Mouse (Mus musculus): ENCODE results near the gene Rasa2.
"Not testable (repeated sequence)": the region's sequence is repeated elsewhere in the genome, so short reads cannot be mapped to it uniquely, and the experiment has no call there.

Gene Rasa2

GRCm38 (mm10) chr9:96631389-96632072, at the start of gene Rasa2:
Gene Rasa2, minus strand, starts transcription at chr9:96631617.
- in situ Hi-C loops (cut with MboI, MseI) = no loop called here

- in situ Hi-C loops (cut with MboI, MseI) = no loop called here
These were observed 47.2 kb upstream of the Rasa2 start for GRCm38 (mm10) chr9:96678611-96679010.

DNA sequence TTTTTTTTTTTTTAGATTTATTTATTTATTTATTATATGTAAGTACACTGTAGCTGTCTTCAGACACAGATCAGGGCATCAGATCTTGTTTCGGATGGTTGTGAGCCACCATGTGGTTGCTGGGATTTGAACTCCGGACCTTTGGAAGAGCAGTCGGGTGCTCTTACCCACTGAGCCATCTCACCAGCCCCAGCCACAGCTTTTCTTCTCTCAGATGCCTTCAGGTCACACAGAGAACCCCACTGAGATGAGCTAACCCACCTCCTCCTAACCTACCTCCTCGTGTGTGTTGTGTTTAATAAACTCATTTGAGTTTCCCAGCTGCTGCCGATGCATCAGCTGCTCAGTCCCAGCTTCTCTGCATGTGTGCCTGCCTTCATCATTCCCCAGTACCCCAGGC, 46.3 kb upstream of the Rasa2 start:
- in situ Hi-C loops (cut with MboI, MseI) = not testable (repeated sequence)

DNA sequence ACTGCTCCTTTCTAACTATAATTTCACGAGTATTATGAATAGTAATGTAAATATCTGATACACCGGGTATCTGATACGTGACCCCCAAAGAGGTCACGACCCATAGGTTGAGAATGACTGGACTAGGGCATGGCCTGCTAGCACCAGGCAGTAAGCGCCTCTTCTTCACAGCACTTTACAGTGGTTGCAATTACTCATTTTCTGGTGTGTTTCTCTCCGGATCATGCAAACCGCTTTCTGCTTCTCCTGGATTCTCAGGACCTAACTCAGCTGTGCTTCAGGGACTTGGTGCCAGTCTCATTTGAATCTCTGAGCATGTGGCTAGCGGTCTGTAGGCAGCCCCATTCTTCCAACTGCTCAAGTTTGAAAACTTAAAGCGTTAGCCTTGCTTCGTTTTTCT, 45.3 kb upstream of the Rasa2 start:
- in situ Hi-C loops (cut with MboI, MseI) = no loop called here

DNA sequence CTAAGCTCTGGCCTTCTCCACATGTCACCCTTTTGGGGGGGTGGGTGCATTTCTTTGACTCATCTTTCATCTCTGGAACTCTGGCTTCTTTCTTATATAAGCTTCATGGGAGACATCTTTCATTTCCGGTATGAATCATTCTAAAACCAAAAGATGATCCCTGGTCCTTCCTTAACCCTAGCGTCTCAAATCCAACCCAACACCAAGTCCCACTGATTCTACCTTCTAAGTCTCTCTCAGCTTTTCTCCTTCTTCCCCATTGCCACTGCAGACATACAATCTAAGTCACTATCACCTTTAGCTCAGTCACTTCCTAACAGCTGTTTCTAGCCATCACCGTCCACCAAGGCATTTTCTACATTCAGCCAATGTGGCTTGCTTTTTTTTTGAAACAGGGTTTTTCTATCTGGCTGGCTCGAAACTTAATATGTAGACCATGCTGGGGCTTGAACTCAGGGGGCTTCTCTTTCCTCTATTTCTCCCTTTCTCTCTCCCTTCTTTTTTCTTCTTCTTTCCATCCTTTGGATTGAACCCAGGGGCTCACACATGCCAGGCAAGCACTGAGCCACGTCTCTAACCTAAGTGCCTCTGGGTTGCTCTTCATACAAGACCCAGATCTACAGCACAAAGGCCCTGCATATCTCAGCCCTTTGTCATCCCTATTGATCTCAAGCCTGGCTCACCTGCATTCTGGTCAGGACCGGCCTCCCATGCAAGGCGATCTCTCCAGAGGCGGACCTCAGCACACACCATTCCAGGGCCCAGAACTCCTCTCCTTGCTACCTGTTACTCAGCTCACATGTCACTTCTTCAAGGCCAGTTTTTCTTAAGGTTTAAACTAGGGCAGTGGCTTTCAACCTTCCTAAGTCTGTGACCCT, 44.6 kb upstream of the Rasa2 start:
- in situ Hi-C loops (cut with MboI, MseI) = no loop called here

GRCm38 (mm10) chr9:96675071-96675762, 43.8 kb upstream of the Rasa2 start:
- in situ Hi-C loops (cut with MboI, MseI) = no loop called here

DNA sequence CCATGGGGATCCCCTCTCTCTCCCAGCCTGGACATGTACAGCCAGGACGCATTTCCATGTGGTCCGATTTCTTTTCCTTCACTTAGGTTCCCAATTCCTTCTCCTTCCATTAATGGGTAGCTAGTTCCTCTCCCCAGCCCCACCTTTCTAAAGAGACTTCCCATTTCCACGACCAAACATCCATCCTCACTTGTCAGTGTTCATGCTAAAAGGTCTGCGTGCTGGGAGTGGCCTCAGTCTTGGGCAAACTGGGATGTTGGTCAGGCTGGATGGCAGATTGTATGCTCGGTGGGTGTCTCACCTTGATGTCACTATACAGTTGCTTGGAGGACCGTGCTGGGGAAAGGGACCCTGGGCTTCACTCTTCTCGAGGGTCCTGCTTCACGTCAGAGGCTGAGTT, 42.9 kb upstream of the Rasa2 start:
- in situ Hi-C loops (cut with MboI, MseI) = loop anchor here (5.0 kb wide), 1 partner anchor 143 kb away; no protein-coding TSS in a partner anchor

- in situ Hi-C loops (cut with MboI, MseI) = loop anchor here (5.0 kb wide), 1 partner anchor 145 kb away; no protein-coding TSS in a partner anchor
These were observed 41.0 kb upstream of the Rasa2 start for GRCm38 (mm10) chr9:96672466-96672865.

- in situ Hi-C loops (cut with MboI, MseI) = loop anchor here (5.0 kb wide), 1 partner anchor 146 kb away; no protein-coding TSS in a partner anchor
These were observed 39.8 kb upstream of the Rasa2 start for GRCm38 (mm10) chr9:96671249-96671648.

DNA sequence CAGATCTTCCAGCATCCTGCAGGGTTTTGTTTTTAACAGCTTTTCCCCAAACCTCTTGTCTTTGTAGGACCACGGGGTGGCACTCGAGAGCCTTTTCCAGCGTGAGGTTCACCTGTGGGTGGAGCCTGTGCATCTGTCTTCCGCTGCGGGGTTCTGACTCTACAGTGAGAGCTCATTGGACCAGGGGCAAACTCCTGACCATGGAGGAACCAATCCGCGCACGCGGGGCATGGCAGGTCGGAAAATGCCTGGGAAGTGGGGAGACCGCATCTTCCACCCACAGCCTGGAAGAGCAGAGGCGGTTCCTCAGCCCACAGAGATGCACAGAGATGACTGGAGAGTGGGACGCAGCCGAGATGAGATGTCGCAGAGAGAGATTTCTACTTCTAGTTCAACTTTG, 38.5 kb upstream of the Rasa2 start:
- in situ Hi-C loops (cut with MboI, MseI) = loop anchor here (5.0 to 10.0 kb wide), 2 partner anchors 147 to 1505 kb away; no protein-coding TSS in a partner anchor

DNA sequence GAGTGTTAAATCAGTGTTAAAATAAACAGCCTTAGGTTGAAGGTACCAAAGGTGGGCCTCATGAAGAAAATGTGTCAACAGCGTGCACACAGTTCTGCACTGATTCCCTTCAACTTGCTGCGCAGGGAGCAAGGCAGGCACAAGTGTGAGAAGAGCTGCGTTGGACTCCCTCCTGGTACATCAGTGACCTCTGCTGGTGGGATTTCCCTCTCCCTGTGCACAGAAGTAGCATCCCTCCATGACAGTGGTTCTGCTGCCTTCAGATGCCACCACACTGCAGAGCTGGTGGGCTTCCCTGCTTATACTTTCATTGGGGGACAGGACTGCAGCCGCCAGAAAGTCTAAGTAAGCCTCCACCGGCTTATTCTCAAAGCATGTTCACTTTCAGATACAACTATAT, 37.2 kb upstream of the Rasa2 start:
- in situ Hi-C loops (cut with MboI, MseI) = loop anchor here (10.0 kb wide), 1 partner anchor 1506 kb away; no protein-coding TSS in a partner anchor

DNA sequence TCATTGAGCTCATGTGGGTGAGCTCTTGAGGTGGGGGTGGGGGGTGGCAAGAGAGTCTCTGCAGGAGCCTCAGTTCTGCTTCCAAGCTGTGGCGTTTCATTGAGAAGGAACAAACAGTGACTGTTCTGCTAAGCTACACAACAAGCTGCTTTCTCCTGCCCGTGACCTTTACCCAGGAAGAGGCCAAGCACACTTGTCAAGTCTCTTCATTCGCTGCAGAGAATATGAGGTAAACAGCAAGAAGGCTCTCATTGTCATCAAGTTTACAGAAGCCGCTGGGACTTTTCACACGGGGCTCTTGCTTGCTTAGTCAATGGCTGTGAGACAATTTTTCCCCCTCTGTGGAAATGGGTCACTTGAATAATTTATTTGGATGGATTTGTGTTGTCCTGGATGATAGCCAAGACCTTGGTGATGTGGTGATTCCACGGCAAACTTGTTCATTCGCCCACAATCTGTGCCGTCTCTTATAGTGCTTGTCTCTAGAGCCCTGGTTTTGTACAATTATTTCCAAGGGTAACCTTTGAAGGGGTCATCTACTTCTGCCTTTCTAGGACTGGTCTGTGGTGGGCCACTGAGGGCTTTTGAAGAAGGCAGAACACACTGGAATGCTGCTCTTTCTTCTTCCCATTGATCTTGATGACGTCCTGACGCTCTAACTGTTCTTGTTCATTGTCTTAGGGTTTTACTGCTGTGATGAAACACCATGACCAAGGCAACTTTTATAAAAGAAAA, 29.3 kb upstream of the Rasa2 start:
- in situ Hi-C loops (cut with MboI, MseI) = loop anchor here (10.0 kb wide), 1 partner anchor 1514 kb away; no protein-coding TSS in a partner anchor

- in situ Hi-C loops (cut with MboI, MseI) = loop anchor here (10.0 kb wide), 1 partner anchor 1515 kb away; no protein-coding TSS in a partner anchor
These were observed 28.4 kb upstream of the Rasa2 start for GRCm38 (mm10) chr9:96659801-96660200.

- in situ Hi-C loops (cut with MboI, MseI) = loop anchor here (5.0 kb wide), 1 partner anchor 86 kb away; no protein-coding TSS in a partner anchor
These were observed 22.1 kb upstream of the Rasa2 start for GRCm38 (mm10) chr9:96653538-96653937.

- in situ Hi-C loops (cut with MboI, MseI) = loop anchor here (5.0 kb wide), 1 partner anchor 85 kb away; no protein-coding TSS in a partner anchor
These were observed 21.3 kb upstream of the Rasa2 start for GRCm38 (mm10) chr9:96652763-96653162.

DNA sequence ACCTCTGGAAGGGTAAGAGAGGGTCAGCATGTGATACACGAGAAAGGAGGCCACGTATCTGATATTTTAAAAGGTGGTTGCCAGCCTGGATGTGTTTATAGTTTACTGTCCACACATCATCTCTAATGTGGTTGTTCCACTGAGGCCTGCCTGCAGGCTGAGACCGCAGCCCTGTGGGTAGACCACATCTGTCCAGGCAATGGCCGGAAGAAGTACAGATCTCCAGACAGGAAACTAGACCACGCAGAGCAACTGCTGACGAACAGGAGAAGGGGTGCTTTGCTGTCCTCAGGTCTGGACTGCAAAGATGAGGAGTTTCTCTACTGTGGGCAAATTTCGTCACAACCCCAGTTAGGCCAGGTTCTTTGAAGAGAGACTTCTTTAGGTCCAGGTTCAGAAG, 19.4 kb upstream of the Rasa2 start:
- in situ Hi-C loops (cut with MboI, MseI) = loop anchor here (5.0 kb wide), 1 partner anchor 84 kb away; no protein-coding TSS in a partner anchor

DNA sequence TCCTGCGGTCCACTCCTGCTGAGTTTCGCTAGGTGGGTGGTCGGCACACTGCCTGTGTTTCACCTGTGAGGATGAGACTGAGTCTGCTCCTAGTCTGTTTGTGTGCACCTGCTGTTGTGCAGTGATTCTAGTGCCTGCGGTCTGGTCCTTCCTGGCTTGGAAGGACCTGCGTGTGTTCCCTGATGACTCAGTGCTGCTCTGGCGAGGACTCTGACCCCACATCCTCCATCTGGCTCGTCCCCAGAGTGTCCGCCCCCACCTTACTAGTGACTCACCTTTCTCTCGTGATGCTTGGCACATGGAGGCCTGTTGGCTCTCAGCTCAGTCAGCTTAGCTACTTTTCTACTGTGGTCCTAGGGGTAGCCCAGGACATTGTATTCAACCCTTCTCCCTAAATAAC, 18.5 kb upstream of the Rasa2 start:
- in situ Hi-C loops (cut with MboI, MseI) = loop anchor here (5.0 kb wide), 1 partner anchor 83 kb away; no protein-coding TSS in a partner anchor

GRCm38 (mm10) chr9:96649362-96649761, 17.9 kb upstream of the Rasa2 start:
- in situ Hi-C loops (cut with MboI, MseI) = no loop called here

GRCm38 (mm10) chr9:96646668-96647295, 15.4 kb upstream of the Rasa2 start:
- in situ Hi-C loops (cut with MboI, MseI) = no loop called here

DNA sequence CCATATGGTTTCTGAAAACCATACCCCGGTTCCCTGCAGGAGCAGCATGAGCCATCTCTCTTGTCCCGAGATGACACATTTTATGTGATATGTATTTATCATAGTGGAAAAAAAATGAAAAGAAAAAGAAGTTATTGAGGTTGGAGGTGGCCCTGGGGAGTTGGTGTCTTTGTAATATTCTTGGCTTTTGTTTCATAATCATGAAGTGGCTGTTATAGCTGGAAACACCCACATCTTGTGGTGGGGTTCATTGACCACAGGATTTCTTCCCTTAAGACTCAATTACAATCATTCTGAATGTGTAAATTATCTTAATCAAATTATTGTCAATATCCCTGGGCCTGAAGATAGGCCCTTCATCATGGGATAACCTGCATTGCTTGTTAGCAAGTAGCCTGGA, 13.4 kb upstream of the Rasa2 start:
- in situ Hi-C loops (cut with MboI, MseI) = no loop called here
